ENCODE assay signal across 1 mouse cellular context in the genomic region with DNA sequence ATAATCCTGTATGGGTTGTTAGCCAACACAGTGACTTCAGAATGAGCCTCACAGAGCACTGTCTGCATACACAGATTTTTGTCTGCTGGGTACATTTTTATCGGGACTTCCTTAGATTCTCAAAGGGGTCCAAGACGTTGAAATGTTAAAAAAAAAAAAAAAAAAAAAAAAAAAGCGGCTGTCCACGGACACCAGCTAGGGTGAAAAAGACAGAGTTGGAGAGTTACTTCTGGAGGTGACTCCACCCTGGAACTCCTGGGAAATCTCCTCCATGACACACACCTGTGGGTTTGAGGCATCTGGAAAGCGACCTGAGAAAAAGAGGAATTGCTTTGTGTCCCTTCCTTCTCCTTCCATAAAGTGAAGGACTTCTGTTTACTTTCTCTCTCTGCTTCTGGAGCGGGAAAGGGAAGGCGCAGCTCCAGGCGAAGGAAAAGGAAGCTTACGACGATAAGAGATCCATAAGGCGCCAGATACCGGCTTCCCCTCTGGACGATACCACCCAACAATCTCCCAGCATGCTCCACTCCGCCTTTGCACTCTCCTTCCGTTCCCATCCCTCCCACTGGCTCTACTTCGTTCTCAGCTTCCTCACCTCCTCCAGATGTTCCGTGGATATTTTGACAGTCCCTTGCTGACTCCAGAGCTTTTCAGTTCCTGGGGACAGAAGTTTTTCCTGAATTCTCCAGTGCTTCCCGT.
TF ChIP-seq lines count a peak whose summit lies in the region.

No protein-coding gene starts in this region.

TF ChIP-seq in ES-E14, 5 proteins besides CTCF, POLR2A, EP300 and RAD21:
- TF ChIP-seq MAFK (IDR thresholded peaks at IDR 0.05; ENCODE audit: insufficient read depth, low read depth, low read length) (no peak), ZNF384 (IDR thresholded peaks at IDR 0.05; ENCODE audit: low read depth, low read length) (peak; percentile 52; the same call in 1 of the 2 replicates)
TF ChIP-seq in ES-E14: peak in this region for 1.
